ENCODE assay signal across 19 mouse cellular contexts in genomic region chr2:121661160-121661502, GRCm38 (mm10).
A peak's percentile ranks its signal among the peaks of the same experiment; 100 is the strongest.
DNase-seq lines count a peak whose midpoint lies in the region; ATAC-seq and TF ChIP-seq lines count a peak whose summit lies in the region.
"Had no signal": no experiment of that assay in that cellular context is flagged by ENCODE, and none has a peak within 500 bp of the region (broad histone marks: within the 10 kb centered on the region; RNA-seq: fewer than 3 reads in every experiment).

No protein-coding gene starts in this region.

- no peaks in the 10 kb centered on the region for H3K9me3 ChIP-seq in forebrain, embryonic 12.5 days
- no peaks in the 10 kb centered on the region for H3K9me3 ChIP-seq in forebrain, embryonic 10.5 days
- no peaks in the 10 kb centered on the region for H3K9me3 ChIP-seq in midbrain, embryonic 15.5 days
- no peaks in the 10 kb centered on the region for H3K9me3 ChIP-seq in midbrain, embryonic 10.5 days (replicated peaks)
- no peaks in the 10 kb centered on the region for H3K9me3 ChIP-seq in stomach, postnatal 0 days (ENCODE audit: control insufficient read depth, low read length)
- H3K9me3 ChIP-seq: embryonic facial prominence, embryonic 12.5 days; intestine, embryonic 15.5 days; kidney, embryonic 15.5 days; limb, embryonic 13.5 days; liver, embryonic 15.5 days; midbrain, embryonic 12.5 days; stomach, embryonic 15.5 days had no signal

- H3K4me2 ChIP-seq in forebrain, embryonic 12.5 days = no peak overlapping the region
- no peak overlapping the region for H3K4me2 ChIP-seq in midbrain, embryonic 15.5 days
- no peak overlapping the region for H3K4me2 ChIP-seq in stomach, postnatal 0 days (replicated peaks; ENCODE audit: low read depth)
- H3K4me2 ChIP-seq: embryonic facial prominence, embryonic 12.5 days; intestine, embryonic 15.5 days; kidney, embryonic 15.5 days; limb, embryonic 13.5 days; liver, embryonic 15.5 days; midbrain, embryonic 12.5 days; stomach, embryonic 15.5 days had no signal

- DNase-seq in forebrain, embryonic 10.5 days (ENCODE audit: extremely low spot score, low spot score) = no peak
- no peak for DNase-seq in midbrain, embryonic 10.5 days (ENCODE audit: low spot score)
- DNase-seq in cerebellum, postnatal 14 days = peak; percentile 72 to 81
- DNase-seq in stomach, postnatal 0 days (ENCODE audit: low spot score) = no peak
- DNase-seq in urinary bladder, postnatal 25 days (ENCODE audit: low spot score) = no peak
- DNase-seq: B cell, adult 2 months; gastrocnemius, postnatal 10 days; heart, adult 2 months; lung, postnatal 14 days had no signal

- 0 out of 2 replicates have a peak overlapping the region, but pooled peaks have one; percentile 26 for H3K27ac ChIP-seq in forebrain, embryonic 12.5 days
- no peak overlapping the region for H3K27ac ChIP-seq in forebrain, embryonic 10.5 days
- H3K27ac ChIP-seq in midbrain, embryonic 15.5 days = 0 out of 2 replicates have a peak overlapping the region, but pooled peaks have one; percentile 5
- no peak overlapping the region for H3K27ac ChIP-seq in midbrain, embryonic 10.5 days (replicated peaks)
- H3K27ac ChIP-seq in stomach, postnatal 0 days (replicated peaks) = no peak overlapping the region
- H3K27ac ChIP-seq: embryonic facial prominence, embryonic 12.5 days; heart, adult 2 months; intestine, embryonic 15.5 days; kidney, embryonic 15.5 days; limb, embryonic 13.5 days; liver, embryonic 15.5 days; stomach, embryonic 15.5 days had no signal

- no peak overlapping the region for H3K4me3 ChIP-seq in forebrain, embryonic 12.5 days (replicated peaks)
- H3K4me3 ChIP-seq in forebrain, embryonic 10.5 days = no peak overlapping the region
- no peak overlapping the region for H3K4me3 ChIP-seq in midbrain, embryonic 15.5 days
- no peak overlapping the region for H3K4me3 ChIP-seq in midbrain, embryonic 10.5 days
- no peak overlapping the region for H3K4me3 ChIP-seq in stomach, postnatal 0 days (ENCODE audit: low read depth, low read length)
- H3K4me3 ChIP-seq: embryonic facial prominence, embryonic 12.5 days; heart, adult 2 months; intestine, embryonic 15.5 days; kidney, embryonic 15.5 days; limb, embryonic 13.5 days; liver, embryonic 15.5 days; midbrain, embryonic 12.5 days; myocyte; stomach, embryonic 15.5 days had no signal

- H3K36me3 ChIP-seq in forebrain, embryonic 12.5 days (replicated peaks) = no peaks in the 10 kb centered on the region
- no peaks in the 10 kb centered on the region for H3K36me3 ChIP-seq in forebrain, embryonic 10.5 days (replicated peaks)
- H3K36me3 ChIP-seq in midbrain, embryonic 15.5 days (replicated peaks) = no peaks in the 10 kb centered on the region
- no peaks in the 10 kb centered on the region for H3K36me3 ChIP-seq in midbrain, embryonic 10.5 days
- H3K36me3 ChIP-seq in stomach, postnatal 0 days (ENCODE audit: control insufficient read depth, insufficient read depth, low read length) = no peaks in the 10 kb centered on the region
- H3K36me3 ChIP-seq: embryonic facial prominence, embryonic 12.5 days; intestine, embryonic 15.5 days; kidney, embryonic 15.5 days; limb, embryonic 13.5 days; liver, embryonic 15.5 days; midbrain, embryonic 12.5 days; stomach, embryonic 15.5 days had no signal

- ATAC-seq in forebrain, embryonic 12.5 days (ENCODE audit: low FRiP score) = no peak; the same call in 1 of the 2 replicates
- ATAC-seq in midbrain, embryonic 15.5 days (replicated peaks) = no peak
- no peak for ATAC-seq in stomach, postnatal 0 days (ENCODE audit: low FRiP score, low TSS enrichment)
- ATAC-seq: intestine, embryonic 15.5 days had no signal

- WGBS in forebrain, embryonic 12.5 days = 59% methylated on average over 4 of the region's 4 CpGs
- 86% methylated on average over 4 of the region's 4 CpGs for WGBS in forebrain, embryonic 10.5 days
- 45% methylated on average over 4 of the region's 4 CpGs for WGBS in midbrain, embryonic 15.5 days
- WGBS in midbrain, embryonic 10.5 days = 87% methylated on average over 4 of the region's 4 CpGs
- WGBS in stomach, postnatal 0 days = 51% methylated on average over 4 of the region's 4 CpGs

- peaks cover 12% of the 10 kb centered on the region for H3K4me1 ChIP-seq in forebrain, embryonic 12.5 days
- peaks cover 27% of the 10 kb centered on the region for H3K4me1 ChIP-seq in forebrain, embryonic 10.5 days
- H3K4me1 ChIP-seq in midbrain, embryonic 15.5 days = peaks cover 8% of the 10 kb centered on the region
- H3K4me1 ChIP-seq in midbrain, embryonic 10.5 days = peaks cover 18% of the 10 kb centered on the region; the same call in 1 of the 2 replicates
- H3K4me1 ChIP-seq in stomach, postnatal 0 days (replicated peaks; ENCODE audit: control insufficient read depth, insufficient read depth) = no peaks in the 10 kb centered on the region
- H3K4me1 ChIP-seq: embryonic facial prominence, embryonic 12.5 days; intestine, embryonic 15.5 days; kidney, embryonic 15.5 days; limb, embryonic 13.5 days; stomach, embryonic 15.5 days had no signal

- no peak for TF ChIP-seq EP300 in stomach, postnatal 0 days (optimal IDR thresholded peaks at IDR 0.05)

- H3K9ac ChIP-seq in forebrain, embryonic 12.5 days = no peak overlapping the region
- no peak overlapping the region for H3K9ac ChIP-seq in midbrain, embryonic 15.5 days
- no peak overlapping the region for H3K9ac ChIP-seq in stomach, postnatal 0 days (ENCODE audit: low read length)
- H3K9ac ChIP-seq: embryonic facial prominence, embryonic 12.5 days; intestine, embryonic 15.5 days; kidney, embryonic 15.5 days; limb, embryonic 13.5 days; liver, embryonic 15.5 days; midbrain, embryonic 12.5 days; stomach, embryonic 15.5 days had no signal

- TF ChIP-seq CTCF in stomach, postnatal 0 days (IDR thresholded peaks at IDR 0.05; ENCODE audit: low read depth) = no peak

- H3K27me3 ChIP-seq in forebrain, embryonic 12.5 days = no peaks in the 10 kb centered on the region
- no peaks in the 10 kb centered on the region for H3K27me3 ChIP-seq in forebrain, embryonic 10.5 days (ENCODE audit: poor library complexity, severe bottlenecking)
- H3K27me3 ChIP-seq in midbrain, embryonic 15.5 days (replicated peaks) = no peaks in the 10 kb centered on the region
- H3K27me3 ChIP-seq in midbrain, embryonic 10.5 days (ENCODE audit: low read depth, poor library complexity, severe bottlenecking) = no peaks in the 10 kb centered on the region
- no peaks in the 10 kb centered on the region for H3K27me3 ChIP-seq in stomach, postnatal 0 days (ENCODE audit: control insufficient read depth, insufficient read depth, low read length)
- H3K27me3 ChIP-seq: embryonic facial prominence, embryonic 12.5 days; intestine, embryonic 15.5 days; kidney, embryonic 15.5 days; limb, embryonic 13.5 days; liver, embryonic 15.5 days; midbrain, embryonic 12.5 days; stomach, embryonic 15.5 days had no signal

Comparison
In these comparisons a context has a peak if more than half of its experiments do, and no peak if none do; other contexts are left out.
1. H3K27ac ChIP-seq: peak in forebrain, embryonic 12.5 days (single experiment) and midbrain, embryonic 15.5 days (single experiment); none in forebrain, embryonic 10.5 days (single experiment), midbrain, embryonic 10.5 days (single experiment) and stomach, postnatal 0 days (single experiment).
2. DNase-seq: peak in cerebellum, postnatal 14 days (2 of 2); none in forebrain, embryonic 10.5 days (single experiment), midbrain, embryonic 10.5 days (single experiment), stomach, postnatal 0 days (single experiment) and urinary bladder, postnatal 25 days (single experiment).